Mouse (Mus musculus): Measurements from ENCODE around the gene Vkorc1.

DNA sequence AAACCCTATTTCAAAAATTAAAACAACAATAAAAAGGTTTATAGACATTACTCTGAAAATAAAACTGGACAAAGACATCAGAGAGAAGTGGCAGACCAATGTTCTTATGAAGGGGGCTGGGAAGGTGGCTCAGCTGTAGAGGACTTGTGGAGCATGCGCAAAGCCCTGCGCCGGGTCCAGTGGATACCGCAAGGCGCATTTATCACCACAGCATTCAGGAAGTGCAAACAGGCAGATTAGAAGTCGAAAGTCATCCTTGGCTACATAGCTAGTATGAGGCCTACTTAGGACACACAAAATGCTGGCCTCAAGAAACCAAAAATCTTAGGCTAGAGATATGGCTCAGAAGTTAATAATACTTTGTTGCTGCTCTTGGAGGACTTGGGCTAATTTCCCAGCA is 37.2 kb downstream of the Vkorc1 start:
- TF ChIP-seq GATA1 (IDR thresholded peaks at IDR 0.05; ENCODE audit: borderline replicate concordance, low read length), result 0 out of 3 replicates have a peak, but pooled peaks have one; percentile 18
- no peak for TF ChIP-seq FLI1 (IDR thresholded peaks at IDR 0.05; ENCODE audit: low read length)
